Mouse (Mus musculus): ENCODE measurements around the gene AI467606. TPM values are rescaled to one million over a fixed set of nuclear protein-coding genes. Genes with fewer than 3 reads are reported as not detected.

AI467606 gene
- polyA plus RNA-seq, 1 experiment from 2014 or later = 2.0 TPM

- WGBS = 85% methylated on average over 4 of the region's 4 CpGs
Measured at GRCm38 (mm10) chr7:127099528-127099927, 8.4 kb downstream of the AI467606 start.

GRCm38 (mm10) chr7:127101451-127102016, 10.4 kb downstream of the AI467606 start:
- 53% methylated on average over 2 of the region's 2 CpGs for WGBS
- ATAC-seq (ENCODE audit: low FRiP score, low read depth) = no peak
- no peak overlapping the region for H3K4me2 ChIP-seq
- no peaks in the 10 kb centered on the region for H3K36me3 ChIP-seq
- peaks cover 11% of the 10 kb centered on the region for H3K4me1 ChIP-seq (replicated peaks)
- no peak overlapping the region for H3K9ac ChIP-seq
- H3K4me3 ChIP-seq = no peak overlapping the region
- H3K9me3 ChIP-seq = no peaks in the 10 kb centered on the region
- no peak overlapping the region for H3K27ac ChIP-seq (replicated peaks)
- no peaks in the 10 kb centered on the region for H3K27me3 ChIP-seq

More at GRCm38 (mm10) chr7:127099528-127099927, 8.4 kb downstream of the AI467606 start:
- Histone ChIP-seq H3K9me3 (no peaks in the 10 kb centered on the region), H3K4me1 (replicated peaks) (peaks cover 6% of the 10 kb centered on the region), H3K4me3 (no peak overlapping the region), H3K4me2 (no peak overlapping the region), H3K9ac (no peak overlapping the region), H3K27ac (replicated peaks) (no peak overlapping the region), H3K27me3 (no peaks in the 10 kb centered on the region), H3K36me3 (no peaks in the 10 kb centered on the region)
- no peak for ATAC-seq (ENCODE audit: low FRiP score, low read depth)

DNA sequence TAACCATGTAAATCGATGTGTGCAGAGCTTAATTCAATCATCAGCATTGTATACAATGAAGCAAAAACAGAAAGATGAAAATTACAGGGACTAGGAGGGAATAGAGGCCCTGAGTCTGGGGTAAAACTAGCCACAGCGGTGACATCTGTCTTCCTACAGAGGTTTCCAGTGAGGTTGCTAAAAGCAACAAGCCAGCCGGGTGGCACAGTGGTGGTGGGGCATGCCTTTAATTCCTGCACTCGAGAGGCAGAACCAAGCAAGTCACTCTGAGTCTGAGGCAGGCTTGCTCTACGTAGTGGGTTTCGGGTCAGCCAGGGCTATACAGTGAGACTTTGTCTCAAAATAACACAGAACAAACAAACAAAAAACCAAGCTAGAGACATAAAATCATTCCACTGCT, 11.0 kb downstream of the AI467606 start:
- 82% methylated on average over 6 of the region's 6 CpGs for WGBS
- ATAC-seq (ENCODE audit: low FRiP score, low read depth) = no peak
- H3K36me3 ChIP-seq = no peaks in the 10 kb centered on the region
- H3K27me3 ChIP-seq = no peaks in the 10 kb centered on the region
- no peak overlapping the region for H3K4me3 ChIP-seq
- no peak overlapping the region for H3K4me2 ChIP-seq
- peaks cover 11% of the 10 kb centered on the region for H3K4me1 ChIP-seq (replicated peaks)
- no peaks in the 10 kb centered on the region for H3K9me3 ChIP-seq
- H3K27ac ChIP-seq (replicated peaks) = no peak overlapping the region
- H3K9ac ChIP-seq = no peak overlapping the region

GRCm38 (mm10) chr7:127103960-127104359, 12.8 kb downstream of the AI467606 start:
- no peak for ATAC-seq (ENCODE audit: low FRiP score, low read depth)
- Histone ChIP-seq H3K27ac (replicated peaks) (peak overlapping the region; percentile 52), H3K4me1 (replicated peaks) (peaks cover 11% of the 10 kb centered on the region), H3K9me3 (no peaks in the 10 kb centered on the region), H3K36me3 (no peaks in the 10 kb centered on the region), H3K9ac (no peak overlapping the region), H3K4me3 (no peak overlapping the region), H3K27me3 (no peaks in the 10 kb centered on the region), H3K4me2 (no peak overlapping the region)
- WGBS = 68% methylated on average over 6 of the region's 6 CpGs

GRCm38 (mm10) chr7:127104560-127105332, 13.6 kb downstream of the AI467606 start:
- peak; percentile 84 for ATAC-seq (ENCODE audit: low FRiP score, low read depth)

DNA sequence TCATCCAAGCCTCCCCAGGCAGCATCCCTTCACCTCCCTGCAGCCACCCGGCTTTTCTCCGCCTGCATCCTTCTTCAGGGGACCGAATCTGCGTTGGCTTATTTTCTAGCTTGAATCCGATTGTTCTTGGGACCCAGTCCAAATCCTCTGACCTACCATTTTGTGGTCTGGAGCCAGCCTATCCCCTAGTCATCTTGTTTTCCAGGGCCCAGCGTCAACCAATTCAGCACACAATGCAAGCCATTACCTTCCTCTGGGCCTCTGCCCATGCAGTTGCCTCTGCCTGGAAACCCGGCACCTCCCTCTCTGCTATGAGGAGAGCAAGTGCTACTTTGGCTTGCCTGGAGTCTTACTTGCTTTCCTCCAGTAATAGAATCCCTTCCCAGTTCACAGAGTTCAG, 14.4 kb downstream of the AI467606 start:
- 0 out of 2 replicates have a peak overlapping the region, but pooled peaks have one; percentile 60 for H3K27ac ChIP-seq (replicated peaks)
- WGBS = 67% methylated on average over 7 of the region's 7 CpGs
- no peaks in the 10 kb centered on the region for H3K36me3 ChIP-seq
- no peak overlapping the region for H3K4me3 ChIP-seq
- H3K9me3 ChIP-seq = no peaks in the 10 kb centered on the region
- H3K4me2 ChIP-seq = no peak overlapping the region
- no peaks in the 10 kb centered on the region for H3K27me3 ChIP-seq
- ATAC-seq (ENCODE audit: low FRiP score, low read depth) = no peak
- peaks cover 11% of the 10 kb centered on the region for H3K4me1 ChIP-seq (replicated peaks)
- no peak overlapping the region for H3K9ac ChIP-seq

More at GRCm38 (mm10) chr7:127104560-127105332, 13.6 kb downstream of the AI467606 start:
- Histone ChIP-seq H3K27ac (replicated peaks) (peak overlapping the region; percentile 60), H3K9me3 (no peaks in the 10 kb centered on the region), H3K9ac (no peak overlapping the region), H3K27me3 (no peaks in the 10 kb centered on the region), H3K4me3 (peak overlapping the region; percentile 27), H3K4me2 (peak overlapping the region; percentile 52), H3K36me3 (no peaks in the 10 kb centered on the region), H3K4me1 (replicated peaks) (peaks cover 11% of the 10 kb centered on the region)
- 17% methylated on average over 17 of the region's 17 CpGs for WGBS

- no peak overlapping the region for H3K27ac ChIP-seq (replicated peaks)
- no peaks in the 10 kb centered on the region for H3K27me3 ChIP-seq
- H3K4me3 ChIP-seq = no peak overlapping the region
- no peak overlapping the region for H3K4me2 ChIP-seq
- H3K9me3 ChIP-seq = no peaks in the 10 kb centered on the region
- ATAC-seq (ENCODE audit: low FRiP score, low read depth) = peak; percentile 61
- H3K36me3 ChIP-seq = no peaks in the 10 kb centered on the region
- WGBS = 49% methylated on average over 18 of the region's 18 CpGs
- H3K9ac ChIP-seq = no peak overlapping the region
- no peaks in the 10 kb centered on the region for H3K4me1 ChIP-seq (replicated peaks)
Measured at GRCm38 (mm10) chr7:127110239-127111007, 19.3 kb downstream of the AI467606 start.

- WGBS = 48% methylated on average over 6 of the region's 6 CpGs
Measured at GRCm38 (mm10) chr7:127111461-127111860, 20.3 kb downstream of the AI467606 start.

DNA sequence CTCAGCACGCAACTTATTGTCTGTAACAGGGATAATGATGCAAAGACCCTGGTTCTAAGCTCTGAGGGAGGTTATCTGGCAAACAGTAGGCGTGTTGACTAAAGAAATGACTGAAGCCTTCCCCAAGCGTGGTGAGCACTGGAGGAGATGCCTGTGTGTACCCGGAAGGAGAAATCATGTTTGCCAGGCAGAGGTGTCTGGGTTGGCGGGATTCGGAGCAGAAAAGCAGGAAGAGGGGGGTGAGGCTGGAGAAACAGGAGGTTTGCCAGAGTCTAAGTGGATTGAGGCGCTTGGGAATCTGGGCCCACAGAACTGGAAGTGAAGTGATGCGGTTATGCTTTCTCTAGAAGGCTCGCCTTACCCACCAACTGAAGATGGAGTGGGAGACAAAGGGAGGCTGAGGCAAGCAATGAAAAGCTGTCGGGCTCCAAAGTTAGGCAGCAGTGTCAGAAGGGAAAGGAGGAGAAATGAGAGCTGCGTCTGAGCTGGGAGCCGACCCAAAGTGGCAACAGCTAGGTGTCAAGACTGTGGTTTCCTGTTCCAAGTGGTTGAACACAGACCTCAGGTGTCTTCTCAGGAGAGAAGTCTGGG, 21.2 kb downstream of the AI467606 start:
- no peaks in the 10 kb centered on the region for H3K36me3 ChIP-seq
- ATAC-seq (ENCODE audit: low FRiP score, low read depth) = no peak
- H3K27ac ChIP-seq (replicated peaks) = no peak overlapping the region
- H3K4me1 ChIP-seq (replicated peaks) = no peaks in the 10 kb centered on the region
- no peak overlapping the region for H3K4me2 ChIP-seq
- no peak overlapping the region for H3K9ac ChIP-seq
- no peaks in the 10 kb centered on the region for H3K9me3 ChIP-seq
- H3K4me3 ChIP-seq = no peak overlapping the region
- H3K27me3 ChIP-seq = no peaks in the 10 kb centered on the region
- WGBS = 85% methylated on average over 12 of the region's 12 CpGs

More at GRCm38 (mm10) chr7:127111461-127111860, 20.3 kb downstream of the AI467606 start:
- Histone ChIP-seq H3K4me2 (no peak overlapping the region), H3K27me3 (no peaks in the 10 kb centered on the region), H3K9me3 (no peaks in the 10 kb centered on the region), H3K4me3 (no peak overlapping the region), H3K27ac (replicated peaks) (no peak overlapping the region), H3K9ac (no peak overlapping the region), H3K4me1 (replicated peaks) (no peaks in the 10 kb centered on the region), H3K36me3 (no peaks in the 10 kb centered on the region)
- no peak for ATAC-seq (ENCODE audit: low FRiP score, low read depth)

DNA sequence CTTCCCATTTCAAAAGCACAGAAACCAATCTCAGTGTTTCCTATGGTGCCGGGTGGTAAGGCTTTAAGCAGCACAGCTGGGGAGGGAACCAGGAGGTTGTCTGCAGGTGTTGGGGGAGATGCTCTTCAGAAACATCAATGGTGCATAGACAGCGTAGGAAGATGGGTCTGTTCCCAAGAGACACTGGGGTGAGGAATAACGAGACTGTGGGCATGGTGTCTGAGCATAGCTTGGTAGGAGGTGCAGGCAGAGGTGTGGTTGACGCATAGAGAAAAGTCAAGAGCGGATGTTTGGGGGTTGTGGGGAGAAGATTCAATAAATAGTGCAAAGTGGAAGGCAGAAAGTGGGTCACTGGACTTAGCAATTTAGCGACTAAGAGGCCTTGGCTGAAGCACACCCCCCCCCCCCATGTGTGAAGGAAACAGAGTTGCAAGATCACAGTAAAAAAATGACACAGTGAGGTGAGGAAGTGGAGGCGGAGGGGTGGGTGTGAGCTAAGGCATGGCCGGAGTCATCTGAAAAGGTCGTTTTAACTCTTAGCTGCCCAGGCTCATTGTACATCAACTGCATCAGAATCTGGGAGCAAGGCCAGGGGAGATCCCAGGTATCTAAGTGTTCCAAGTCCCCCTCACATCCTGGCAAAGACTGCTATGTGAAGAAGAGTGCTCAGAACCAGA, 21.9 kb downstream of the AI467606 start:
- Histone ChIP-seq H3K9ac (no peak overlapping the region), H3K9me3 (no peaks in the 10 kb centered on the region), H3K36me3 (no peaks in the 10 kb centered on the region), H3K4me2 (no peak overlapping the region), H3K27me3 (no peaks in the 10 kb centered on the region), H3K27ac (replicated peaks) (no peak overlapping the region), H3K4me1 (replicated peaks) (no peaks in the 10 kb centered on the region), H3K4me3 (no peak overlapping the region)
- ATAC-seq (ENCODE audit: low FRiP score, low read depth) = no peak
- 44% methylated on average over 9 of the region's 9 CpGs for WGBS

DNA sequence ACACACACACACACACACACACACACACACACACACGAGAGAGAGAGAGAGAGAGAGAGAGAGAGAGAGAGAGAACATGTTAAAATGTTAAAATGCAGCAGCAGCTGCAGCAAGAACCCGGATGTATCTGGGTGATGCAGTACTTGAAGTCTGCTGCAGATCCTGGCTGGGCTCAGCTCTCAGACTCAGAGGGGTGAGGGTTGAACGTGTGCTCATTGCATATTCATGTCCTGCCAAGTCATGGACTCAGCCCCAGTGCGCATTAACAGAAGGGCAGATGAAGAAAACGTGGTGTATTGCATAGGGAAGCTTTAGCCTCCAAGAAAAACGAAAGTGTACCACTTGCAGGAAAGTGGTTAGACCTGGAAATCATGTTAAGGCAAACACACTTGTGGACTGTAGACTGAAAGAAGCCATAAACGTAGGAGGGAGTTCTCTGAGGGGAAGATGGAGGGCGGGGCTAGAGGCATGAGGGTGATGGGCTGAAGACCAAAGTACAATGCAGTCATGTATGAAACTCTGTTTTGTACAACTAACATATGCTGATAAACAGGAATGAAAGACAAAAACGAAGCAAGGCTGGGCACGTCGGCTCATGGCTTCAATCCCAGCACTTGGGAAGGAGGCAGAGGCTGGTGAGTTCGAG, 22.6 kb downstream of the AI467606 start:
- Histone ChIP-seq H3K9ac (no peak overlapping the region), H3K4me2 (no peak overlapping the region), H3K36me3 (no peaks in the 10 kb centered on the region), H3K4me1 (replicated peaks) (no peaks in the 10 kb centered on the region), H3K27me3 (no peaks in the 10 kb centered on the region), H3K27ac (replicated peaks) (no peak overlapping the region), H3K4me3 (no peak overlapping the region), H3K9me3 (no peaks in the 10 kb centered on the region)
- WGBS = 51% methylated on average over 12 of the region's 12 CpGs
- ATAC-seq (ENCODE audit: low FRiP score, low read depth) = no peak
